Mouse (Mus musculus): Measurements from ENCODE around the gene Plk3. TPM values are rescaled to one million over a fixed set of nuclear protein-coding genes. Genes with fewer than 3 reads are reported as not detected.

The Plk3 gene
- polyA plus RNA-seq, 1 experiment from 2014 or later, result 2.9 TPM

DNA sequence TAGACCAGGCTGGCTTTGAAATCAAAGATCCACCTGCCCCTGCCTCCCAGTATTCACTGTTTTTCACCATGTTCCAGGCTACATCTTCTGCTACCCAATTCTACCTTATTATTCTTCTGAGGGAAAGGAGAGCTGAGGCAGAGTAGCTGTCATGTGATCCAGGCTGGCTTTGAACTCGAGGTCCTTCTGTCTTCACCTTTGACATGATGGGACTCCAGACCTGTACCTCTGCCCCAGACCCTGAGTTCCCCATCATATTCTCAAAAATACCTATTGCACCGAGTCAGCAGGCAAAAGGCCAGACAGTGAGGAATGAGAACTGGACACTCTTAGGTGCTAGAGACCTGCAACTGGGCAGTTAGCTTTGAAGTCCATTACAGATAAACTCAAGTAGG lies 835 bp upstream of the Plk3 start:
- H3K27ac ChIP-seq, result no peak overlapping the region
- no peaks in the 10 kb centered on the region for H3K9me3 ChIP-seq (replicated peaks)
- H3K9ac ChIP-seq, result no peak overlapping the region
- H3K4me1 ChIP-seq, result peaks cover 26% of the 10 kb centered on the region
- peak overlapping the region; percentile 99 for H3K4me2 ChIP-seq
- no peak overlapping the region for H3K4me3 ChIP-seq (replicated peaks)
- H3K36me3 ChIP-seq, result peaks cover 3% of the 10 kb centered on the region; the same call in 1 of the 2 replicates
- ATAC-seq (replicated peaks; ENCODE audit: low FRiP score), result no peak
- peaks cover 22% of the 10 kb centered on the region for H3K27me3 ChIP-seq
- WGBS, result 39% methylated on average over 2 of the region's 2 CpGs

GRCm38 (mm10) chr4:117133366-117133796 lies 382 bp downstream of the Plk3 start:
- H3K4me2 ChIP-seq, result peak overlapping the region; percentile 99
- H3K4me1 ChIP-seq, result peaks cover 21% of the 10 kb centered on the region
- H3K9ac ChIP-seq, result peak overlapping the region; percentile 88
- peaks cover 11% of the 10 kb centered on the region; the same call in 1 of the 2 replicates for H3K36me3 ChIP-seq
- WGBS, result under 1% methylated on average over 42 of the region's 42 CpGs
- H3K4me3 ChIP-seq (replicated peaks), result peak overlapping the region; percentile 79
- peaks cover 22% of the 10 kb centered on the region for H3K27me3 ChIP-seq
- peak; percentile 38 for ATAC-seq (replicated peaks; ENCODE audit: low FRiP score)
- H3K9me3 ChIP-seq (replicated peaks), result no peaks in the 10 kb centered on the region
- H3K27ac ChIP-seq, result no peak overlapping the region

DNA sequence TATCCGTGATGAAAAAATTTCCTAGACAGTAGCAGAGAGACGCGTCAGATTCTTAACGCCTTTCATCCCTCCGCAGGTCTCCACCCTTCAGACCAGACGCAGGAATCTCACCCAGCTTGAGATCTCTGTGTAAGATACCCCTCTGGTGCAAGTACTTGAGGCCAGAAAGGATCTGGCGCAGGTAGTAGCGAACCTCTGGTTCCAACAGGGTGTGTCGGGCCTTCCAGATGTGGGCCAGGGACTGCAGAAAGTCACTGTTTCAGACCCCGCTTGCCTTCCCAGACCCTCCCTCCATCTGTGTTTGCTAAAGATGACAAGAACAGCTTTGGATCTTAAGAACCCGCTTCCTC lies 994 bp downstream of the Plk3 start:
- peaks cover 22% of the 10 kb centered on the region for H3K27me3 ChIP-seq
- peak overlapping the region; percentile 79 for H3K4me3 ChIP-seq (replicated peaks)
- H3K9me3 ChIP-seq (replicated peaks), result no peaks in the 10 kb centered on the region
- 25% methylated on average over 11 of the region's 11 CpGs for WGBS
- ATAC-seq (replicated peaks; ENCODE audit: low FRiP score), result no peak
- H3K4me2 ChIP-seq, result peak overlapping the region; percentile 99
- H3K9ac ChIP-seq, result peak overlapping the region; percentile 88
- peaks cover 21% of the 10 kb centered on the region for H3K4me1 ChIP-seq
- no peak overlapping the region for H3K27ac ChIP-seq
- H3K36me3 ChIP-seq, result peaks cover 17% of the 10 kb centered on the region; the same call in 1 of the 2 replicates

- Histone ChIP-seq H3K4me1 (peaks cover 21% of the 10 kb centered on the region), H3K4me3 (replicated peaks) (peak overlapping the region; percentile 79), H3K9ac (no peak overlapping the region), H3K4me2 (peak overlapping the region; percentile 99), H3K27me3 (peaks cover 22% of the 10 kb centered on the region), H3K27ac (no peak overlapping the region), H3K9me3 (replicated peaks) (no peaks in the 10 kb centered on the region), H3K36me3 (peaks cover 18% of the 10 kb centered on the region; the same call in 1 of the 2 replicates)
- ATAC-seq (replicated peaks; ENCODE audit: low FRiP score), result no peak
- 42% methylated on average over 7 of the region's 7 CpGs for WGBS
These were observed 1.6 kb downstream of the Plk3 start for GRCm38 (mm10) chr4:117131890-117132793.

- Histone ChIP-seq H3K4me2 (no peak overlapping the region), H3K9me3 (replicated peaks) (no peaks in the 10 kb centered on the region), H3K36me3 (peaks cover 18% of the 10 kb centered on the region; the same call in 1 of the 2 replicates), H3K4me1 (peaks cover 27% of the 10 kb centered on the region), H3K27me3 (peaks cover 22% of the 10 kb centered on the region), H3K4me3 (replicated peaks) (no peak overlapping the region), H3K9ac (no peak overlapping the region), H3K27ac (no peak overlapping the region)
- ATAC-seq (replicated peaks; ENCODE audit: low FRiP score), result no peak
- 87% methylated on average over 6 of the region's 6 CpGs for WGBS
These were observed 2.6 kb downstream of the Plk3 start for GRCm38 (mm10) chr4:117131198-117131597.

- 73% methylated on average over 6 of the region's 6 CpGs for WGBS
- no peaks in the 10 kb centered on the region for H3K9me3 ChIP-seq (replicated peaks)
- peaks cover 22% of the 10 kb centered on the region for H3K27me3 ChIP-seq
- H3K4me1 ChIP-seq, result peaks cover 31% of the 10 kb centered on the region
- peaks cover 18% of the 10 kb centered on the region; the same call in 1 of the 2 replicates for H3K36me3 ChIP-seq
- H3K4me3 ChIP-seq (replicated peaks), result no peak overlapping the region
- H3K4me2 ChIP-seq, result no peak overlapping the region
- no peak for ATAC-seq (replicated peaks; ENCODE audit: low FRiP score)
- H3K9ac ChIP-seq, result no peak overlapping the region
- H3K27ac ChIP-seq, result no peak overlapping the region
These were observed 3.0 kb downstream of the Plk3 start for GRCm38 (mm10) chr4:117130790-117131189.

- no peak overlapping the region for H3K4me3 ChIP-seq (replicated peaks)
- no peak for ATAC-seq (replicated peaks; ENCODE audit: low FRiP score)
- H3K9ac ChIP-seq, result no peak overlapping the region
- H3K36me3 ChIP-seq, result peaks cover 18% of the 10 kb centered on the region; the same call in 1 of the 2 replicates
- H3K27me3 ChIP-seq, result peaks cover 18% of the 10 kb centered on the region
- no peak overlapping the region for H3K27ac ChIP-seq
- H3K4me2 ChIP-seq, result no peak overlapping the region
- H3K9me3 ChIP-seq (replicated peaks), result no peaks in the 10 kb centered on the region
- WGBS, result 89% methylated on average over 33 of the region's 33 CpGs
- peaks cover 39% of the 10 kb centered on the region for H3K4me1 ChIP-seq
These were observed 5.6 kb downstream of the Plk3 start for GRCm38 (mm10) chr4:117127991-117128686.

DNA sequence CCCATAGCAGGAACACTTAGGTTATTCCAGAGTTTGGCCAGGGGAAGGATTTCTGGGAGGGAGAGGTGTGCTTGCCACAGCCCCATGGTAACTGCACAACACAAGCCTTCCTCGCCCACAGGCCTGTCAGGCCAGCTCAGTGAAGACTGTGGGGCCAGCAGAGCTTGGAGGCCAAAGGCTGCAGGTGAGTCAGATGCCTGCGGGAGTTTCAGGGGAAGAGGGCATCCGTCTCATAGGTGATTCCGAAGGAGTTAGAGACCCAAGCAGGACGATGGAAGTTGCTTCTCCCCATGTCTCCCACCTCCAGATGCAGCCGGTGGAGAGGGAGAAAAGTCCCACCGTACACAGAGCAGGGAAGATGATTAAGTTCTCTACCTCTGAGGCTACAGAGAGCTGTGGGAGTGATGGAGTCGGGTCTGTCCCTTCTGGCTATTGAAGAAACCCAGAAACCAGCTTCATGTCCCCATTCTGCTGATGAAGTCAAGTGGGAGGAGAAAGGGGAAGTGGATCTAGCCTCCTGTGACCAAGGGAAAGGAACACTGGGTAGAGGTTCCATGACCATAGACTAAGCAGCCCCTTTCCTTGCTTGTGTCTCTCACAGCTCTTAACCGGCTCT lies 7.0 kb downstream of the Plk3 start, which contains the start of gene Tctex1d4:
Gene Tctex1d4, plus strand, starts transcription at position 120 of the 616 bp plus-strand sequence.
- peak within 1 kb of the TSS; percentile 29 for H3K9ac ChIP-seq
- no peak within 1 kb of the TSS for H3K4me3 ChIP-seq (replicated peaks)
- H3K27ac ChIP-seq, result peak within 1 kb of the TSS; percentile 94
- H3K9me3 ChIP-seq (replicated peaks), result no peaks in the 10 kb centered on the region
- ATAC-seq (replicated peaks; ENCODE audit: low FRiP score), result no peak
- peaks cover 5% of the 10 kb centered on the region for H3K27me3 ChIP-seq
- H3K36me3 ChIP-seq, result peaks cover 18% of the 10 kb centered on the region; the same call in 1 of the 2 replicates
- peak within 1 kb of the TSS; percentile 39 for H3K4me2 ChIP-seq
- peaks cover 26% of the 10 kb centered on the region for H3K4me1 ChIP-seq
- 77% methylated on average over 9 of the region's 9 CpGs for WGBS

- Histone ChIP-seq H3K9ac (peak overlapping the region; percentile 29; the same call in 1 of the 2 replicates), H3K27me3 (no peaks in the 10 kb centered on the region), H3K4me3 (replicated peaks) (no peak overlapping the region), H3K9me3 (replicated peaks) (no peaks in the 10 kb centered on the region), H3K27ac (peak overlapping the region; percentile 94), H3K4me2 (peak overlapping the region; percentile 39), H3K36me3 (peaks cover 15% of the 10 kb centered on the region; the same call in 1 of the 2 replicates), H3K4me1 (peaks cover 32% of the 10 kb centered on the region)
- peak; percentile 68 for ATAC-seq (replicated peaks; ENCODE audit: low FRiP score)
- 27% methylated on average over 15 of the region's 15 CpGs for WGBS
These were observed 7.7 kb downstream of the Plk3 start for GRCm38 (mm10) chr4:117125910-117126674.

DNA sequence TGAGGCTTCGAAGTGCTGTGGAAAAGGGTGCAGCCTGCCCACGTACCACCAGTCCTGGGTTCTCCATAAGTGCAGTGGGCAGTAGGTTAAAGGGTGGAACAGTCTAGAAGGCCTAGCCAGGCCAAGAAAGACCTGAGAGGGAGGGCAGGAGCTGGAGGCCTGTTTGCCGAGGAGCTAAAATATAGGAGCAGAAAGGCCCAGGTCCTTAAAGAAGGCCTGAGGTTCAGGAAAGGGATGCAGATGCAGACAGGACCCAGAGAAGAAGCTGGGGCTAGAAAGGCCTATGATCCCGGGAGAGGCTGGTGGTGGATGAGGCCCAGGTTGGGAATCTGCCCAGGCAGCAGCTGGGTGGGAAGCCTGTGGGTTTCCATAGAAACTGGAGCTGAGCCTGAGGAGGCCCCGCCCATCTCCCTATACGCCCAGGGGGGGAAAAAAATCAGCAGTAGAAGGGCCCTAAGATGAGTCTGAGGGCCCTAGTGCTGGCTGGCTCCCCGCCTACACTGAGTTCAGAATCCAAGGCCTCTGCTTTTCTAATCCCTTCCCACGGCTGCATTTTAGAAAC lies 8.3 kb downstream of the Plk3 start, which contains the start of gene Btbd19:
Gene Btbd19, minus strand, starts transcription at position 378 of the 562 bp plus-strand sequence.
- WGBS, result 28% methylated on average over 8 of the region's 8 CpGs
- ATAC-seq (replicated peaks; ENCODE audit: low FRiP score), result peak; percentile 7

More for the DNA sequence above, 8.3 kb downstream of the Plk3 start, which contains the start of gene Btbd19:
- peak within 1 kb of the TSS; percentile 39 for H3K4me2 ChIP-seq
- H3K9ac ChIP-seq, result peak within 1 kb of the TSS; percentile 29
- H3K27me3 ChIP-seq, result no peaks in the 10 kb centered on the region
- H3K9me3 ChIP-seq (replicated peaks), result no peaks in the 10 kb centered on the region
- peaks cover 33% of the 10 kb centered on the region for H3K4me1 ChIP-seq
- H3K4me3 ChIP-seq (replicated peaks), result no peak within 1 kb of the TSS
- peaks cover 15% of the 10 kb centered on the region; the same call in 1 of the 2 replicates for H3K36me3 ChIP-seq
- H3K27ac ChIP-seq, result peak within 1 kb of the TSS; percentile 94

Measured in kidney, embryonic 15.5 days (tissue).